Mouse (Mus musculus) kidney, embryonic 15.5 days (tissue): ENCODE measurements around the gene Gpr85. TPM values are rescaled to one million over a fixed set of nuclear protein-coding genes. Genes with fewer than 3 reads are reported as not detected.

ENCODE experiments used
- ATAC-seq: fragments of 200-750 bp; cut with Nextera tagmentation; replicated peaks from 2 replicates; pipeline ENCODE4 v1.8.0; 2017; ENCODE audit warnings: moderate TSS enrichment; ENCODE audit not compliant: low FRiP score
- H3K27ac ChIP-seq: fragments of 300-500 bp; sonication (generic); 2 replicates; pipeline ENCODE4 v1.5.1; 2015; ENCODE audit warnings: mild to moderate bottlenecking, inconsistent platforms
- H3K27me3 ChIP-seq: fragments of 300-500 bp; sonication (generic); 2 replicates; pipeline ENCODE4 v1.6.1; 2015; ENCODE audit warnings: inconsistent platforms
- H3K36me3 ChIP-seq: fragments of 300-500 bp; sonication (generic); 2 replicates; pipeline ENCODE4 v1.6.1; 2015; ENCODE audit warnings: inconsistent platforms
- H3K4me1 ChIP-seq: fragments of 300-500 bp; sonication (generic); 2 replicates; pipeline ENCODE4 v1.6.1; 2015; ENCODE audit warnings: inconsistent platforms
- H3K4me2 ChIP-seq: fragments of 300-500 bp; sonication (generic); 2 replicates; pipeline ENCODE4 v1.6.1; 2015; ENCODE audit warnings: moderate library complexity, mild to moderate bottlenecking, inconsistent platforms
- H3K4me3 ChIP-seq: fragments of 300-500 bp; sonication (generic); replicated peaks from 2 replicates; pipeline ENCODE4 v1.5.1; 2015; ENCODE audit warnings: mild to moderate bottlenecking, inconsistent platforms
- H3K9ac ChIP-seq: fragments of 300-500 bp; sonication (generic); 2 replicates; pipeline ENCODE4 v1.6.1; 2015; ENCODE audit warnings: mild to moderate bottlenecking, inconsistent platforms
- H3K9me3 ChIP-seq: fragments of 300-500 bp; sonication (generic); replicated peaks from 2 replicates; pipeline ENCODE4 v1.6.1; 2016; ENCODE audit warnings: inconsistent platforms
- polyA plus RNA-seq: library from polyadenylated mRNA; unstranded; fragments of >200 nt; fragmentation: Nextera tagmentation; extraction: Ambion mirVana; gene quantifications from 2 replicates; pipeline ENCODE4 v1.2.1, GENCODE M21; 2015

The Gpr85 gene
- polyA plus RNA-seq, 1 experiment from 2014 or later: 2.7 TPM

- H3K9me3 ChIP-seq: no peaks in the 10 kb centered on the region
- H3K4me1 ChIP-seq: peaks cover 2% of the 10 kb centered on the region; the same call in 1 of the 2 replicates
- no peak overlapping the region for H3K27ac ChIP-seq
- H3K36me3 ChIP-seq: no peaks in the 10 kb centered on the region
- H3K4me3 ChIP-seq: no peak overlapping the region
- no peak overlapping the region for H3K4me2 ChIP-seq
- no peak for ATAC-seq
- H3K9ac ChIP-seq: no peak overlapping the region
- H3K27me3 ChIP-seq: no peaks in the 10 kb centered on the region
Observed at GRCm38 (mm10) chr6:13797389-13797788, 42.4 kb downstream of the Gpr85 start.

Other genes starting within 250 kb of the Gpr85 start
- 39.0 and 42.4 TPM in 2 replicates for gene Tmem168, start 231.8 kb downstream of the Gpr85 start, polyA plus RNA-seq
- 17.8 and 18.6 TPM in 2 replicates for gene Bmt2, start 162.0 kb downstream of the Gpr85 start, polyA plus RNA-seq
- 99.1 and 104 TPM in 2 replicates for gene 2610001J05Rik, start 31.6 kb upstream of the Gpr85 start, polyA plus RNA-seq